Mouse (Mus musculus) brain, embryonic 14.5 days (tissue): ENCODE data around the gene Noxa1.

ENCODE experiments used
- CTCF ChIP-seq: fragments of 200-500 bp; IDR thresholded peaks from 2 replicates; pipeline ENCODE4 v1.5.1; 2012; ENCODE audit warnings: inconsistent platforms, mild to moderate bottlenecking, moderate library complexity, borderline replicate concordance; ENCODE audit not compliant: insufficient read depth, insufficient read length; ENCODE audit errors: extremely low read depth
- POLR2A ChIP-seq: fragments of 200-500 bp; IDR thresholded peaks from 2 replicates; pipeline ENCODE4 v1.6.1; 2012; ENCODE audit warnings: mild to moderate bottlenecking, inconsistent platforms, borderline replicate concordance; ENCODE audit not compliant: poor library complexity, insufficient read depth, insufficient read length, severe bottlenecking; ENCODE audit errors: extremely low read depth

DNA sequence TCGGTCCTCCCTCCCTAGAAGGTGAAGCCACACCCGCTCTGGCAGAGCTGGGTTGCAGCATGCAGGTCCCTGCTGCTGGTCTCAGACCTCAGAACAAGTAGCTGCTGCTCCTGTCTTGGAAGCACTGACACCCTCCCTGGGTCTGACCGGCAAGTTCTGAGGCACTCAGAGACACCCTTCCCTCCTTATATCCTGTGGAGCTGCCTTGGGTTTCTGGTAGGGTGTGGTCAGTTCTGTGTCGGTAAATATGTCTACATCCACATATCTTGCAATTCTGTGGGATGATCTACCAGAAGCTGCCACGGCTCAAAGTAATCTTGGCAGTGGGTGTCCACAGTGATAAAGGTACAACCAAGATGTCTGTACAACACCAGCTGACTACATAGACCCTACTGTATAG is 28.6 kb upstream of the Noxa1 start:
- TF ChIP-seq CTCF (no peak), POLR2A (no peak)
